Mouse (Mus musculus) mouse embryonic stem cell (cell line): ENCODE results near the gene Phf21a.

Experiments used
- in situ Hi-C, 2 experiments: fragments of 300-500 bp; cut with MboI; formaldehyde crosslinking; loops; 1 replicate in 1 of 2; 3 replicates in 1 of 2; pipeline ENCODE4 v1.14.3; 2019 to 2020; ENCODE audit warnings: low sequenced_read_pairs in 2 of 2, low pct_unique_long_range_greater_than_20kb in 1 of 2, mixed read lengths in 1 of 2; ENCODE audit not compliant: unreplicated experiment in 1 of 2

Phf21a gene

GRCm38 (mm10) chr2:92198747-92199146 lies 105.8 kb downstream of the Phf21a start:
- in situ Hi-C loops, result no loop called here

GRCm38 (mm10) chr2:92199562-92200286 lies 106.8 kb downstream of the Phf21a start:
- in situ Hi-C loops, result no loop called here

- in situ Hi-C loops, result no loop called here
Measured at GRCm38 (mm10) chr2:92202319-92203040, 109.6 kb downstream of the Phf21a start.

- in situ Hi-C loops, result no loop called here
Measured at GRCm38 (mm10) chr2:92205010-92205639, 112.2 kb downstream of the Phf21a start.

- in situ Hi-C loops, result no loop called here
Measured at GRCm38 (mm10) chr2:92210409-92210808, 117.5 kb downstream of the Phf21a start.

GRCm38 (mm10) chr2:92221431-92221830 lies 128.5 kb downstream of the Phf21a start:
- in situ Hi-C loops, result no loop called here

- in situ Hi-C loops, result no loop called here
Measured at GRCm38 (mm10) chr2:92225592-92225991, 132.7 kb downstream of the Phf21a start.

GRCm38 (mm10) chr2:92229973-92230372 lies 137.1 kb downstream of the Phf21a start:
- in situ Hi-C loops, result no loop called here

- in situ Hi-C loops, result no loop called here
Measured at GRCm38 (mm10) chr2:92231706-92232105, 138.8 kb downstream of the Phf21a start.

- in situ Hi-C loops, result no loop called here
Measured at GRCm38 (mm10) chr2:92234768-92235332, 141.9 kb downstream of the Phf21a start.

- in situ Hi-C loops, result no loop called here
Measured at GRCm38 (mm10) chr2:92240299-92240698, 147.4 kb downstream of the Phf21a start.

- in situ Hi-C loops, result no loop called here
Measured at GRCm38 (mm10) chr2:92240816-92241215, 147.9 kb downstream of the Phf21a start.

GRCm38 (mm10) chr2:92241317-92241716 lies 148.4 kb downstream of the Phf21a start:
- in situ Hi-C loops, result no loop called here

- in situ Hi-C loops, result no loop called here
Measured at GRCm38 (mm10) chr2:92246112-92246511, 153.2 kb downstream of the Phf21a start.

- in situ Hi-C loops, result no loop called here
Measured at GRCm38 (mm10) chr2:92247711-92248110, 154.8 kb downstream of the Phf21a start.

- in situ Hi-C loops, result no loop called here
Measured at GRCm38 (mm10) chr2:92250472-92250871, 157.6 kb downstream of the Phf21a start.

GRCm38 (mm10) chr2:92253777-92254176 lies 160.9 kb downstream of the Phf21a start:
- in situ Hi-C loops, result no loop called here

- in situ Hi-C loops, result no loop called here
Measured at GRCm38 (mm10) chr2:92256141-92256540, 163.2 kb downstream of the Phf21a start.

- in situ Hi-C loops, result no loop called here
Measured at GRCm38 (mm10) chr2:92257372-92257956, 164.5 kb downstream of the Phf21a start.
